8 mouse cellular contexts compared by ENCODE assay signal in the genomic region with DNA sequence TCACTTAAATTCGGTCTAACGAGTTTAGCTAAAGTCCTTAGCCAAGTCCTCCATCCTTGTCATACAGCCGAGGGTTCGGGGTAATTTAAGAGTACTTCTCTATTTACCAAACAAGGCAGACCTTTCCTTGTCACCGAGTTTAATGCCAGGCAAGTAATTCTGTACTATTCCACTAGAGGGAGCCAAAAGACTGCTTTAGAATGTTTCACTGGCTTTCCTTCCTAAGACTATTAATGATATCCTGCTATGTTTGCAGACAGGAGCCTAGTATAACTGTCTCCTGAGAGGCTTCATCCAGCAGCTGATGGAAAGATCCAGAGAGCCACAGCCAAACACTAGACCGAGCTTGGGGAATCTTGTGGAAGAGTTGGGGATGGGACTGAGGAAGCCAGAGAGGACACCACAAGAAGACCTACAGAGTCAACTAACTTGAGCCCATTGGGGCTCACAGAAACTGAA. TPM values are rescaled to one million over a fixed set of nuclear protein-coding genes. Genes with fewer than 3 reads are reported as not detected.
DNase-seq lines count a peak whose midpoint lies in the region; ATAC-seq and TF ChIP-seq lines count a peak whose summit lies in the region.

No protein-coding gene starts in this region.

- 3% methylated on average over 6 of the region's 6 CpGs for WGBS in heart, embryonic 12.5 days
- 1% methylated on average over 6 of the region's 6 CpGs for WGBS in kidney, embryonic 15.5 days
- WGBS in lung, adult 2 months, result 2% methylated on average over 6 of the region's 6 CpGs
- 5% methylated on average over 6 of the region's 6 CpGs for WGBS in neural tube, embryonic 14.5 days

- H3K27ac ChIP-seq in heart, embryonic 12.5 days (ENCODE audit: poor library complexity, severe bottlenecking), result no peak overlapping the region
- H3K27ac ChIP-seq in kidney, embryonic 15.5 days, result no peak overlapping the region
- no peak overlapping the region for H3K27ac ChIP-seq in neural tube, embryonic 14.5 days (ENCODE audit: low read depth, low read length)

- no peaks in the 10 kb centered on the region for H3K36me3 ChIP-seq in heart, embryonic 12.5 days
- H3K36me3 ChIP-seq in kidney, embryonic 15.5 days, result no peaks in the 10 kb centered on the region
- no peaks in the 10 kb centered on the region for H3K36me3 ChIP-seq in neural tube, embryonic 14.5 days (ENCODE audit: control insufficient read depth, insufficient read depth, low read length)

- ATAC-seq in heart, embryonic 12.5 days (ENCODE audit: insufficient number of reproducible peaks, low FRiP score), result no peak
- 0 out of 2 replicates have a peak, but pooled peaks have one; percentile 58 for ATAC-seq in kidney, embryonic 15.5 days (replicated peaks; ENCODE audit: low FRiP score)
- peak; percentile 77 for ATAC-seq in neural tube, embryonic 14.5 days (ENCODE audit: low read depth)

- TF ChIP-seq POLR2A in lung, adult 2 months (IDR thresholded peaks at IDR 0.05; ENCODE audit: borderline replicate concordance, extremely low read depth, low read depth, low read length), result no peak

- no peaks in the 10 kb centered on the region; the same call in 1 of the 2 replicates for H3K9me3 ChIP-seq in heart, embryonic 12.5 days (replicated peaks)
- H3K9me3 ChIP-seq in kidney, embryonic 15.5 days (replicated peaks), result no peaks in the 10 kb centered on the region
- no peaks in the 10 kb centered on the region for H3K9me3 ChIP-seq in neural tube, embryonic 14.5 days (ENCODE audit: control insufficient read depth, low read length)

- H3K4me3 ChIP-seq in heart, embryonic 12.5 days, result peak overlapping the region; percentile 29
- peak overlapping the region; percentile 31 for H3K4me3 ChIP-seq in kidney, embryonic 15.5 days (replicated peaks)
- H3K4me3 ChIP-seq in lung, adult 2 months (replicated peaks; ENCODE audit: extremely low read depth, low read depth, low read length), result no peak overlapping the region
- peak overlapping the region; percentile 24; the same call in 1 of the 2 replicates for H3K4me3 ChIP-seq in neural tube, embryonic 14.5 days (ENCODE audit: low read depth, low read length)

- TF ChIP-seq CTCF in lung, adult 2 months (IDR thresholded peaks at IDR 0.05; ENCODE audit: insufficient read depth, low read length), result peak; percentile 31; the same call in 1 of the 2 replicates

- peaks cover 31% of the 10 kb centered on the region for H3K27me3 ChIP-seq in heart, embryonic 12.5 days (replicated peaks)
- H3K27me3 ChIP-seq in kidney, embryonic 15.5 days, result peaks cover 14% of the 10 kb centered on the region; the same call in 1 of the 2 replicates
- no peaks in the 10 kb centered on the region for H3K27me3 ChIP-seq in neural tube, embryonic 14.5 days (ENCODE audit: control insufficient read depth, insufficient read depth, low read length)

- H3K4me1 ChIP-seq in heart, embryonic 12.5 days (replicated peaks), result peaks cover 3% of the 10 kb centered on the region; the same call in 1 of the 2 replicates
- peaks cover 8% of the 10 kb centered on the region; the same call in 1 of the 2 replicates for H3K4me1 ChIP-seq in kidney, embryonic 15.5 days
- no peaks in the 10 kb centered on the region for H3K4me1 ChIP-seq in lung, adult 2 months (ENCODE audit: control insufficient read depth, insufficient read depth, low read length)
- H3K4me1 ChIP-seq in neural tube, embryonic 14.5 days (ENCODE audit: control insufficient read depth, insufficient read depth, low read length), result no peaks in the 10 kb centered on the region

- peak overlapping the region; percentile 61 for H3K4me2 ChIP-seq in heart, embryonic 12.5 days
- peak overlapping the region; percentile 50 for H3K4me2 ChIP-seq in kidney, embryonic 15.5 days
- peak overlapping the region; percentile 23 for H3K4me2 ChIP-seq in neural tube, embryonic 14.5 days (ENCODE audit: low read depth, low read length)

- DNase-seq in adrenal gland, postnatal 10 days, result peak; percentile 38
- no peak for DNase-seq in adrenal gland, postnatal 25 days
- peak; percentile 87 for DNase-seq in NIH3T3 (ENCODE audit: low read depth)
- peak; percentile 66 for DNase-seq in embryo, embryonic 11.5 days (ENCODE audit: low read depth, low spot score)
- DNase-seq in lung, adult 2 months, result no peak

- no peak overlapping the region; the same call in 1 of the 2 replicates for H3K9ac ChIP-seq in heart, embryonic 12.5 days
- no peak overlapping the region for H3K9ac ChIP-seq in kidney, embryonic 15.5 days
- H3K9ac ChIP-seq in neural tube, embryonic 14.5 days (replicated peaks; ENCODE audit: low read depth, low read length), result no peak overlapping the region

RNA-seq across cellular contexts. Expression of a gene that starts 30.4 kb away (rescaled TPM):
- not detected for total RNA-seq in adrenal gland, postnatal 10 days (2021)
- not detected in 2 replicates for total RNA-seq in adrenal gland, postnatal 25 days (2021)
- not detected in 2 replicates for polyA plus RNA-seq in heart, embryonic 12.5 days (2016; fragmentation: Nextera tagmentation; extraction: Ambion mirVana)
- 0.13 TPM in 1 of 2 replicates, not detected in the other for polyA plus RNA-seq in kidney, embryonic 15.5 days (2015; fragmentation: Nextera tagmentation; extraction: Ambion mirVana)
- polyA plus RNA-seq in lung, adult 2 months (2012; rRNA removed), result not detected in 2 replicates
- 0.23 TPM in 1 of 2 replicates, not detected in the other for polyA plus RNA-seq in neural tube, embryonic 14.5 days (2014; fragmentation: Nextera tagmentation; extraction: Ambion mirVana)

RNA-seq across cellular contexts. Expression of a gene that starts 43.9 kb away (rescaled TPM):
- 10 to 100 TPM; 25.2 to 27.6 TPM for total RNA-seq in adrenal gland, postnatal 10 days (2021)
- total RNA-seq in adrenal gland, postnatal 25 days (2021), result 29.2 and 30.5 TPM in 2 replicates
- polyA plus RNA-seq in heart, embryonic 12.5 days (2016; fragmentation: Nextera tagmentation; extraction: Ambion mirVana), result 34.6 and 37.9 TPM in 2 replicates
- polyA plus RNA-seq in kidney, embryonic 15.5 days (2015; fragmentation: Nextera tagmentation; extraction: Ambion mirVana), result 31.1 and 34.2 TPM in 2 replicates
- 12.9 and 18.8 TPM in 2 replicates for polyA plus RNA-seq in lung, adult 2 months (2012; rRNA removed)
- 8.5 TPM in 2 replicates for polyA plus RNA-seq in neural tube, embryonic 14.5 days (2014; fragmentation: Nextera tagmentation; extraction: Ambion mirVana)

Comparison
In these comparisons a context has a peak if more than half of its experiments do, and no peak if none do; other contexts are left out.
1. DNase-seq: peak in adrenal gland, postnatal 10 days (single experiment), NIH3T3 (single experiment) and embryo, embryonic 11.5 days (single experiment); none in adrenal gland, postnatal 25 days (single experiment) and lung, adult 2 months (single experiment).
2. Peak in every context shown above with its lines, with median percentiles within 50 percentile points of each other: H3K4me2 ChIP-seq.